Mouse (Mus musculus) embryonic facial prominence, embryonic 14.5 days (tissue): Measurements from ENCODE around the gene Hrasls5. TPM values are rescaled to one million over a fixed set of nuclear protein-coding genes. Genes with fewer than 3 reads are reported as not detected.

ENCODE experiments used
- ATAC-seq: fragments of 200-750 bp; cut with Nextera tagmentation; 2 replicates; pipeline ENCODE4 v1.8.0; 2017; ENCODE audit warnings: low read depth, moderate number of reproducible peaks, moderate TSS enrichment
- DNase-seq: peaks from one replicate; pipeline ENCODE4 v3.0.0-alpha.2; 2015; ENCODE audit warnings: low spot score
- H3K27ac ChIP-seq: fragments of 300-500 bp; sonication (generic); replicated peaks from 2 replicates; pipeline ENCODE4 v1.5.1; 2014; ENCODE audit warnings: low read depth, mild to moderate bottlenecking, low read length, moderate library complexity
- H3K27me3 ChIP-seq: fragments of 300-500 bp; sonication (generic); replicated peaks from 2 replicates; pipeline ENCODE4 v1.6.1; 2014; ENCODE audit warnings: low read length; ENCODE audit not compliant: control insufficient read depth, insufficient read depth
- H3K36me3 ChIP-seq: fragments of 300-500 bp; sonication (generic); 2 replicates; pipeline ENCODE4 v1.6.1; 2014; ENCODE audit warnings: low read length, mixed read lengths; ENCODE audit not compliant: control insufficient read depth, insufficient read depth
- H3K4me1 ChIP-seq: fragments of 300-500 bp; sonication (generic); 2 replicates; pipeline ENCODE4 v1.6.1; 2014; ENCODE audit warnings: antibody characterized with exemption, low read length; ENCODE audit not compliant: control insufficient read depth, insufficient read depth
- H3K4me2 ChIP-seq: fragments of 300-500 bp; sonication (generic); 2 replicates; pipeline ENCODE4 v1.6.1; 2014; ENCODE audit warnings: low read depth, mild to moderate bottlenecking, low read length, moderate library complexity, mixed read lengths
- H3K4me3 ChIP-seq: fragments of 300-500 bp; sonication (generic); 2 replicates; pipeline ENCODE4 v1.5.1; 2014; ENCODE audit warnings: low read depth, mild to moderate bottlenecking, low read length
- H3K9ac ChIP-seq: fragments of 300-500 bp; sonication (generic); 2 replicates; pipeline ENCODE4 v1.6.1; 2014; ENCODE audit warnings: low read depth, mild to moderate bottlenecking, low read length, moderate library complexity, mixed read lengths
- H3K9me3 ChIP-seq: fragments of 300-500 bp; sonication (generic); 2 replicates; pipeline ENCODE4 v1.6.1; 2016; ENCODE audit warnings: low read length; ENCODE audit not compliant: control insufficient read depth
- WGBS: fragments of 180-500 bp; shearing (Covaris S2); extraction: QIAGEN DNeasy Blood & Tissue Kit; methylation state at CpG from one replicate; pipeline ENCODE4 v1.1.7; 2014; 5-methylcytosine and 5-hydroxymethylcytosine counted together
- polyA plus RNA-seq: library from polyadenylated mRNA; unstranded; fragments of >200 nt; fragmentation: Nextera tagmentation; extraction: Ambion mirVana; gene quantifications from 2 replicates; pipeline ENCODE4 v1.2.1, GENCODE M21; 2014

The Hrasls5 gene
- polyA plus RNA-seq, 1 experiment from 2014 or later, result 0.38 TPM

GRCm38 (mm10) chr19:7616231-7616930, 4.0 kb downstream of the Hrasls5 start:
- no peak for DNase-seq
- Histone ChIP-seq H3K4me1 (peaks cover 3% of the 10 kb centered on the region; the same call in 1 of the 2 replicates), H3K9me3 (no peaks in the 10 kb centered on the region), H3K27me3 (no peaks in the 10 kb centered on the region), H3K9ac (no peak overlapping the region), H3K4me3 (no peak overlapping the region), H3K36me3 (no peaks in the 10 kb centered on the region), H3K4me2 (no peak overlapping the region), H3K27ac (no peak overlapping the region)
- no peak for ATAC-seq
- WGBS, result 73% methylated on average over 5 of the region's 5 CpGs

- no peaks in the 10 kb centered on the region for H3K27me3 ChIP-seq
- peaks cover under 1% of the 10 kb centered on the region; the same call in 1 of the 2 replicates for H3K4me1 ChIP-seq
- no peak overlapping the region for H3K4me2 ChIP-seq
- no peaks in the 10 kb centered on the region for H3K9me3 ChIP-seq
- no peaks in the 10 kb centered on the region for H3K36me3 ChIP-seq
- H3K9ac ChIP-seq, result no peak overlapping the region; the same call in 1 of the 2 replicates
- H3K27ac ChIP-seq, result no peak overlapping the region
- H3K4me3 ChIP-seq, result no peak overlapping the region
- 46% methylated on average over 3 of the region's 3 CpGs for WGBS
- peak; percentile 20; the same call in 1 of the 2 replicates for ATAC-seq
- no peak for DNase-seq
Measured at GRCm38 (mm10) chr19:7617085-7617484, 4.7 kb downstream of the Hrasls5 start.

GRCm38 (mm10) chr19:7617696-7618095, 5.4 kb downstream of the Hrasls5 start:
- ATAC-seq (peak; percentile 22; the same call in 1 of the 2 replicates), DNase-seq (peak; percentile 83)
- no peaks in the 10 kb centered on the region for H3K36me3 ChIP-seq
- 36% methylated on average over 7 of the region's 7 CpGs for WGBS
- no peak overlapping the region for H3K4me3 ChIP-seq
- no peak overlapping the region for H3K27ac ChIP-seq
- no peaks in the 10 kb centered on the region for H3K4me1 ChIP-seq
- no peak overlapping the region for H3K4me2 ChIP-seq
- H3K27me3 ChIP-seq, result no peaks in the 10 kb centered on the region
- no peaks in the 10 kb centered on the region for H3K9me3 ChIP-seq
- H3K9ac ChIP-seq, result no peak overlapping the region

- ATAC-seq (no peak), DNase-seq (no peak)
- H3K4me1 ChIP-seq, result no peaks in the 10 kb centered on the region
- no peaks in the 10 kb centered on the region for H3K36me3 ChIP-seq
- H3K27ac ChIP-seq, result no peak overlapping the region
- no peak overlapping the region for H3K4me2 ChIP-seq
- H3K9ac ChIP-seq, result no peak overlapping the region
- no peaks in the 10 kb centered on the region for H3K9me3 ChIP-seq
- no peak overlapping the region for H3K4me3 ChIP-seq
- H3K27me3 ChIP-seq, result no peaks in the 10 kb centered on the region
Measured at GRCm38 (mm10) chr19:7633021-7633420, 20.7 kb downstream of the Hrasls5 start.

GRCm38 (mm10) chr19:7633786-7634185, 21.4 kb downstream of the Hrasls5 start:
- no peak overlapping the region for H3K4me3 ChIP-seq
- H3K4me2 ChIP-seq, result no peak overlapping the region
- no peaks in the 10 kb centered on the region for H3K27me3 ChIP-seq
- no peak for ATAC-seq
- 72% methylated on average over 1 of the region's 1 CpGs for WGBS
- H3K9ac ChIP-seq, result no peak overlapping the region
- H3K4me1 ChIP-seq, result no peaks in the 10 kb centered on the region
- DNase-seq, result no peak
- no peak overlapping the region for H3K27ac ChIP-seq
- H3K36me3 ChIP-seq, result no peaks in the 10 kb centered on the region
- no peaks in the 10 kb centered on the region for H3K9me3 ChIP-seq

GRCm38 (mm10) chr19:7648913-7649666, 36.7 kb downstream of the Hrasls5 start:
- 68% methylated on average over 8 of the region's 8 CpGs for WGBS

GRCm38 (mm10) chr19:7672033-7672432, 59.7 kb downstream of the Hrasls5 start:
- H3K4me3 ChIP-seq, result no peak overlapping the region
- H3K9ac ChIP-seq, result no peak overlapping the region
- WGBS, result 5% methylated on average over 1 of the region's 1 CpGs
- no peak overlapping the region for H3K27ac ChIP-seq
- no peaks in the 10 kb centered on the region for H3K9me3 ChIP-seq
- DNase-seq (peak; percentile 10), ATAC-seq (no peak)
- no peak overlapping the region for H3K4me2 ChIP-seq
- H3K36me3 ChIP-seq, result no peaks in the 10 kb centered on the region
- no peaks in the 10 kb centered on the region for H3K4me1 ChIP-seq
- H3K27me3 ChIP-seq, result no peaks in the 10 kb centered on the region

More at GRCm38 (mm10) chr19:7648913-7649666, 36.7 kb downstream of the Hrasls5 start:
- H3K9me3 ChIP-seq, result no peaks in the 10 kb centered on the region
- H3K4me3 ChIP-seq, result no peak overlapping the region
- DNase-seq, result no peak
- H3K27ac ChIP-seq, result no peak overlapping the region
- no peak for ATAC-seq
- H3K36me3 ChIP-seq, result no peaks in the 10 kb centered on the region
- H3K27me3 ChIP-seq, result no peaks in the 10 kb centered on the region
- no peaks in the 10 kb centered on the region for H3K4me1 ChIP-seq
- H3K4me2 ChIP-seq, result no peak overlapping the region
- no peak overlapping the region for H3K9ac ChIP-seq

- ATAC-seq (no peak), DNase-seq (no peak)
- H3K9me3 ChIP-seq, result no peaks in the 10 kb centered on the region
- no peak overlapping the region for H3K4me2 ChIP-seq
- H3K9ac ChIP-seq, result no peak overlapping the region
- WGBS, result 79% methylated on average over 1 of the region's 1 CpGs
- H3K27me3 ChIP-seq, result no peaks in the 10 kb centered on the region
- H3K27ac ChIP-seq, result no peak overlapping the region
- no peaks in the 10 kb centered on the region for H3K4me1 ChIP-seq
- H3K4me3 ChIP-seq, result no peak overlapping the region
- H3K36me3 ChIP-seq, result no peaks in the 10 kb centered on the region
Measured at GRCm38 (mm10) chr19:7687988-7688387, 75.6 kb downstream of the Hrasls5 start.
